Mouse (Mus musculus): ENCODE results near the gene Cldn7. TPM values are rescaled to one million over a fixed set of nuclear protein-coding genes. Genes with fewer than 3 reads are reported as not detected.

The Cldn7 gene
- total RNA-seq, 1 experiment = 24.9 TPM

- peak; percentile 100 for DNase-seq (ENCODE audit: low read depth, low spot score)
- Histone ChIP-seq H3K36me3 (ENCODE audit: control insufficient read depth, insufficient read depth, low read length, poor library complexity, severe bottlenecking) (peaks cover 21% of the 10 kb centered on the region), H3K9me3 (ENCODE audit: control insufficient read depth, insufficient read depth, low read depth, low read length) (no peaks in the 10 kb centered on the region), H3K4me3 (ENCODE audit: insufficient read depth in 1 of 2, low read depth in 1 of 2, low read length in 2 of 2, poor library complexity in 1 of 2, severe bottlenecking in 1 of 2) (peak overlapping the region; percentile 91 to 96), H3K4me1 (ENCODE audit: control insufficient read depth in 2 of 2, insufficient read depth in 2 of 2, low read length in 2 of 2, poor library complexity in 1 of 2) (peaks cover 0 to 2% of the 10 kb centered on the region in 2 experiments; a peak in 1 of 4 replicates), H3K27ac (ENCODE audit: insufficient read depth, low read depth, low read length, poor library complexity, severe bottlenecking) (peak overlapping the region; percentile 99), H3K9ac (ENCODE audit: insufficient read depth, low read depth, low read length, poor library complexity, severe bottlenecking) (peak overlapping the region; percentile 99)
- peak; percentile 71; the same call in 1 of the 2 replicates for TF ChIP-seq HCFC1 (IDR thresholded peaks at IDR 0.05; ENCODE audit: borderline replicate concordance, insufficient read depth, low read length)
- TF ChIP-seq CHD2 (IDR thresholded peaks at IDR 0.05; ENCODE audit: low read depth, low read length) = peak; percentile 29; the same call in 1 of the 2 replicates
- TF ChIP-seq MAFK (IDR thresholded peaks at IDR 0.05; ENCODE audit: insufficient read depth, low read depth, low read length) = no peak
- TF ChIP-seq ZNF384 (IDR thresholded peaks at IDR 0.05; ENCODE audit: low read depth, low read length) = no peak
- no peak for TF ChIP-seq ZC3H11A (IDR thresholded peaks at IDR 0.05; ENCODE audit: borderline replicate concordance, low read depth, low read length)
- in situ Hi-C loops (cut with MboI; ENCODE audit: low sequenced_read_pairs in 2 of 2, unreplicated experiment in 2 of 2) = no loop called here
These were observed 15.9 kb downstream of the Cldn7 start for GRCm38 (mm10) chr11:69980196-69981140.

DNA sequence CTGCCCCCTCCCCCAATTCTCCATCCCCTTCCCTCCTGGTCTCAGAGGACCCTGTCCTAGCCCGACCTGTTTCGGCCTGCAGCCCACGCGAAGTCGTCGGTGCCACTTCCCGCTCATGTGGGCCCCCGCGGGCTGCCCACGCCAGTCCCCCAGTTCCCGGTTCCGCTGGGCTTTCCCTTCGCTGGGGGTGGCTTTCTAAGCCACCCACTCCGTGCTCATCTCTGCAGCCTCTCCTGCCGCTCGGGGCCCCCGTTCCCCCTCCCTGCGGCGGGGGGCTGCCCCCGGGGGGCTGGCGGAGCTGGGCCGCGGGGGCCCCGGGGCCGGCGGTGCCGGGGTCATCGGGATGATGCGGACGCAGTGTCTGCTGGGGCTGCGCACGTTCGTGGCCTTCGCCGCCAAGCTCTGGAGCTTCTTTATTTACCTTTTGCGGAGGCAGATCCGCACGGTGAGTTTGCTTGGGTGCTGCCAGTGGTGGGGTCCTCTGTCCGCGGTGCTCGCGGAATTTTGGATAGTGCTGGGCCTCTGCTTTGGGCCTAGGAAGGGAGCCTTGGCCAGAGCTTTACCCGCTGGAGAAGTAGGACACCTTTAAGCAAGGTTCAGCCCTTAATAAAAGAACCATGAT is 16.7 kb downstream of the Cldn7 start, which contains the start of gene Ctdnep1:
TSS of gene Ctdnep1 (plus strand) at position 16 of the 622 bp plus-strand sequence.
- in situ Hi-C loops (cut with MboI; ENCODE audit: low sequenced_read_pairs in 2 of 2, unreplicated experiment in 2 of 2) = no loop called here
- TF ChIP-seq ZNF384 (IDR thresholded peaks at IDR 0.05; ENCODE audit: low read depth, low read length) = no peak
- no peak for TF ChIP-seq ZC3H11A (IDR thresholded peaks at IDR 0.05; ENCODE audit: borderline replicate concordance, low read depth, low read length)
- TF ChIP-seq MAFK (IDR thresholded peaks at IDR 0.05; ENCODE audit: insufficient read depth, low read depth, low read length) = no peak
- no peak for TF ChIP-seq CHD2 (IDR thresholded peaks at IDR 0.05; ENCODE audit: low read depth, low read length)
- TF ChIP-seq HCFC1 (IDR thresholded peaks at IDR 0.05; ENCODE audit: borderline replicate concordance, insufficient read depth, low read length) = no peak

GRCm38 (mm10) chr11:69982225-69982624 is 17.6 kb downstream of the Cldn7 start, which contains the start of gene Elp5:
Gene Elp5 (minus strand): TSS chr11:69982517.
- Histone ChIP-seq H3K27ac (ENCODE audit: insufficient read depth, low read depth, low read length, poor library complexity, severe bottlenecking) (peak within 1 kb of the TSS; percentile 99), H3K9me3 (ENCODE audit: control insufficient read depth, insufficient read depth, low read depth, low read length) (no peaks in the 10 kb centered on the region), H3K4me1 (ENCODE audit: control insufficient read depth in 2 of 2, insufficient read depth in 2 of 2, low read length in 2 of 2, poor library complexity in 1 of 2) (peaks cover 0 to 2% of the 10 kb centered on the region in 2 experiments; a peak in 1 of 4 replicates), H3K4me3 (ENCODE audit: insufficient read depth in 1 of 2, low read depth in 1 of 2, low read length in 2 of 2, poor library complexity in 1 of 2, severe bottlenecking in 1 of 2) (peak within 1 kb of the TSS; percentile 91 to 96), H3K36me3 (ENCODE audit: control insufficient read depth, insufficient read depth, low read length, poor library complexity, severe bottlenecking) (peaks cover 20% of the 10 kb centered on the region), H3K9ac (ENCODE audit: insufficient read depth, low read depth, low read length, poor library complexity, severe bottlenecking) (peak within 1 kb of the TSS; percentile 91)
- no peak for DNase-seq (ENCODE audit: low read depth, low spot score)
- no peak for TF ChIP-seq ZNF384 (IDR thresholded peaks at IDR 0.05; ENCODE audit: low read depth, low read length)
- no peak for TF ChIP-seq HCFC1 (IDR thresholded peaks at IDR 0.05; ENCODE audit: borderline replicate concordance, insufficient read depth, low read length)
- no peak for TF ChIP-seq ZC3H11A (IDR thresholded peaks at IDR 0.05; ENCODE audit: borderline replicate concordance, low read depth, low read length)
- no peak for TF ChIP-seq CHD2 (IDR thresholded peaks at IDR 0.05; ENCODE audit: low read depth, low read length)
- no peak for TF ChIP-seq MAFK (IDR thresholded peaks at IDR 0.05; ENCODE audit: insufficient read depth, low read depth, low read length)
- in situ Hi-C loops (cut with MboI; ENCODE audit: low sequenced_read_pairs in 2 of 2, unreplicated experiment in 2 of 2) = no loop called here

More for the DNA sequence above, 16.7 kb downstream of the Cldn7 start, which contains the start of gene Ctdnep1:
- peaks cover 0 to 2% of the 10 kb centered on the region in 2 experiments; a peak in 1 of 4 replicates for H3K4me1 ChIP-seq (ENCODE audit: control insufficient read depth in 2 of 2, insufficient read depth in 2 of 2, low read length in 2 of 2, poor library complexity in 1 of 2)
- H3K9me3 ChIP-seq (ENCODE audit: control insufficient read depth, insufficient read depth, low read depth, low read length) = no peaks in the 10 kb centered on the region
- H3K36me3 ChIP-seq (ENCODE audit: control insufficient read depth, insufficient read depth, low read length, poor library complexity, severe bottlenecking) = peaks cover 18% of the 10 kb centered on the region
- no peak for DNase-seq (ENCODE audit: low read depth, low spot score)
- peak within 1 kb of the TSS; percentile 91 to 96 for H3K4me3 ChIP-seq (ENCODE audit: insufficient read depth in 1 of 2, low read depth in 1 of 2, low read length in 2 of 2, poor library complexity in 1 of 2, severe bottlenecking in 1 of 2)
- peak within 1 kb of the TSS; percentile 99 for H3K27ac ChIP-seq (ENCODE audit: insufficient read depth, low read depth, low read length, poor library complexity, severe bottlenecking)
- H3K9ac ChIP-seq (ENCODE audit: insufficient read depth, low read depth, low read length, poor library complexity, severe bottlenecking) = peak within 1 kb of the TSS; percentile 99

- TF ChIP-seq CHD2 (IDR thresholded peaks at IDR 0.05; ENCODE audit: low read depth, low read length) (no peak), MAFK (IDR thresholded peaks at IDR 0.05; ENCODE audit: insufficient read depth, low read depth, low read length) (no peak), HCFC1 (IDR thresholded peaks at IDR 0.05; ENCODE audit: borderline replicate concordance, insufficient read depth, low read length) (no peak), ZC3H11A (IDR thresholded peaks at IDR 0.05; ENCODE audit: borderline replicate concordance, low read depth, low read length) (no peak), ZNF384 (IDR thresholded peaks at IDR 0.05; ENCODE audit: low read depth, low read length) (no peak)
- in situ Hi-C loops (cut with MboI; ENCODE audit: low sequenced_read_pairs in 2 of 2, unreplicated experiment in 2 of 2) = no loop called here
- Histone ChIP-seq H3K4me3 (ENCODE audit: insufficient read depth in 1 of 2, low read depth in 1 of 2, low read length in 2 of 2, poor library complexity in 1 of 2, severe bottlenecking in 1 of 2) (no peak overlapping the region), H3K27ac (ENCODE audit: insufficient read depth, low read depth, low read length, poor library complexity, severe bottlenecking) (no peak overlapping the region), H3K4me1 (ENCODE audit: control insufficient read depth in 2 of 2, insufficient read depth in 2 of 2, low read length in 2 of 2, poor library complexity in 1 of 2) (peaks cover 0 to 2% of the 10 kb centered on the region in 2 experiments; a peak in 1 of 4 replicates), H3K36me3 (ENCODE audit: control insufficient read depth, insufficient read depth, low read length, poor library complexity, severe bottlenecking) (peaks cover 16% of the 10 kb centered on the region), H3K9me3 (ENCODE audit: control insufficient read depth, insufficient read depth, low read depth, low read length) (no peaks in the 10 kb centered on the region), H3K9ac (ENCODE audit: insufficient read depth, low read depth, low read length, poor library complexity, severe bottlenecking) (no peak overlapping the region)
- no peak for DNase-seq (ENCODE audit: low read depth, low spot score)
These were observed 18.3 kb downstream of the Cldn7 start for GRCm38 (mm10) chr11:69982877-69983276.
